ENCODE assay signal across 14 mouse cellular contexts in genomic region chr19:42229499-42230287, GRCm38 (mm10). TPM values are rescaled to one million over a fixed set of nuclear protein-coding genes. Genes with fewer than 3 reads are reported as not detected.
"Had no signal": no experiment of that assay in that cellular context is flagged by ENCODE, and none has a peak within 500 bp of the region (broad histone marks: within the 10 kb centered on the region; RNA-seq: fewer than 3 reads in every experiment).

No protein-coding gene starts in this region.

- DNase-seq: kidney, adult 2 months; kidney, postnatal 25 days; retina, postnatal 1 day; thymus, adult 2 months; thymus, postnatal 25 days had no signal

- H3K4me1 ChIP-seq: limb, embryonic 15.5 days; stomach, embryonic 15.5 days had no signal

- H3K9me3 ChIP-seq: limb, embryonic 15.5 days; midbrain, embryonic 13.5 days; neural tube, embryonic 13.5 days; stomach, embryonic 15.5 days had no signal

- H3K27me3 ChIP-seq: limb, embryonic 15.5 days; neural tube, embryonic 13.5 days; stomach, embryonic 15.5 days had no signal

- H3K27ac ChIP-seq: left cerebral cortex, adult 2 months; limb, embryonic 15.5 days; midbrain, embryonic 13.5 days; neural tube, embryonic 13.5 days; stomach, embryonic 15.5 days had no signal

- H3K4me3 ChIP-seq: left cerebral cortex, adult 2 months; limb, embryonic 15.5 days; midbrain, embryonic 13.5 days; neural tube, embryonic 13.5 days; stomach, embryonic 15.5 days had no signal

- H3K9ac ChIP-seq: limb, embryonic 15.5 days; midbrain, embryonic 13.5 days; neural tube, embryonic 13.5 days; stomach, embryonic 15.5 days had no signal

- H3K36me3 ChIP-seq: limb, embryonic 15.5 days; midbrain, embryonic 13.5 days; neural tube, embryonic 13.5 days; stomach, embryonic 15.5 days had no signal

- ATAC-seq: intestine, embryonic 16.5 days; midbrain, embryonic 13.5 days had no signal

- H3K4me2 ChIP-seq: limb, embryonic 15.5 days; midbrain, embryonic 13.5 days; neural tube, embryonic 13.5 days; stomach, embryonic 15.5 days had no signal

RNA-seq across cellular contexts. Expression of gene Golga7b, which starts 17.7 kb away (rescaled TPM):
- polyA plus RNA-seq: limb, embryonic 11.5 days; spleen, adult 2 months had no signal

RNA-seq across cellular contexts. Expression of gene Sfrp5, which starts 27.6 kb away (rescaled TPM):
- total RNA-seq: layer of hippocampus, postnatal 25 days had no signal
